Mouse (Mus musculus) C2C12 (cell line): Measurements from ENCODE around the gene Fbxo21.
A peak's percentile ranks its signal among the peaks of the same experiment; 100 is the strongest.

Experiments used
- CEBPB ChIP-seq: IDR thresholded peaks from one replicate; pipeline ENCODE4 v1.6.1; 2011; ENCODE audit warnings: low read depth, mild to moderate bottlenecking, control low read depth, moderate library complexity
- CTCF ChIP-seq: IDR thresholded peaks from one replicate; pipeline ENCODE4 v1.5.1; 2011; ENCODE audit not compliant: control insufficient read depth, insufficient read depth, insufficient read length
- MAX ChIP-seq: IDR thresholded peaks from one replicate; pipeline ENCODE4 v1.6.1; 2011; ENCODE audit warnings: mild to moderate bottlenecking, control low read depth
- MYOD1 ChIP-seq: IDR thresholded peaks from one replicate; pipeline ENCODE4 v1.6.1; 2011; ENCODE audit warnings: low read depth; ENCODE audit not compliant: control insufficient read depth, insufficient read length
- MYOG ChIP-seq: IDR thresholded peaks from one replicate; pipeline ENCODE4 v1.6.1; 2011; ENCODE audit not compliant: control insufficient read depth, insufficient read length; ENCODE audit errors: extremely low read depth
- USF1 ChIP-seq: IDR thresholded peaks from one replicate; pipeline ENCODE4 v1.6.1; 2011; ENCODE audit warnings: low read depth, mild to moderate bottlenecking, control low read depth, moderate library complexity

DNA sequence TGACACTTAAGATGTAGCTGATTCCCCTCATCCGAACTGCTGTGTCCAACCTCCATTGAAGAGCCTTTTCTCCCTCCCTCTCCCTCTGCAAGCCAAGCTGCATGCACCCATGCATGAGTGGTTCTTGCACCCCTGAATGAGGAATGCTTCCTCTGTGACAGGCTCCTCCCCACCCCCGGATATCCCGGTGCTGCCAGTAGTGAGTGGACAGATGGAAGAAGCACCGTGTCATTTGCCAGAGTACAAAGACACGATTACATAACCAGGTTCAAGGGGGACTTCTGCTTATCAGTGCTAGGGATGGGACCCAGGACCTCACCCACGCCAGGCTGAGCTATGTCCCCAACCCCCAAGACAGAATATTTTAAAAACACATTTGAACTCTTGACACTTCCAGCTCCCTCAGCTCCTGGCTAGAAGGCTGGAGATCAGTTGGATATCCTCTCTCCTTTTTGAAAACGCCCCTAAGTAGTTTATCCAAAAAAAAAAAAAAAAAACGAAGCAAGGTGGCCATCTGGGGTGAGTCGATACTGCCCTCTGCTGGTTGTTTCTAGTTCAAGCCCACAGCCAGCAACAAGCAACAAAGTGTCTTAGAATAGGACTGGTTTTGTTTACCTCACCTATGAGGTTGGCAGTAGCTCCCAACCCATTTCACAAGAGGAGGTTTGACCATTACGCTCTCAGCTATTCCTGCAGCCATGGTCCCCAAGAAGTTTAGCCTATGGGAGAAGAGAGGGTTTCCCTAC is 20.7 kb upstream of the Fbxo21 start:
- TF ChIP-seq CTCF (peak; percentile 1), MYOG (no peak), MAX (no peak), USF1 (no peak), MYOD1 (no peak), CEBPB (no peak)
